Comparison of ENCODE assay signal across 8 mouse cellular contexts in the genomic region with DNA sequence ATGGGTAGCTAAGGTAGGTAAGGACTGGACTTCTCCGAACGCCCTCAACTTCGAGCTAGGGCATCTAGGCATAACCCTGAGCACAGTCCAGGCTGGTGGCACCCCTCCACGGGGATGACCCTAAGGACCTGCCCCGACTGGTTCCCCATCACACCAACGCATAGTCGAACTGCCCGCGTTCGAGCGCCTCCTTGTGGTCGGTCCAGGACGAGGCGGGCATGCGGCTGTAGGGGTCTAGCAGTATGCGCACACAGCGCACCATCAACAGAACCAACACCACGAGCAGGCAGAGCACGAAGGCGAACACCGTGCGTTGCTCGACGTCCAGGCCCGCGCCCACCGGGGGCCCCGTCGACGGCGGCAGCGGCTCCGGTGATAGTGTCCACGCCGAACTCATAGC. TPM values are rescaled to one million over a fixed set of nuclear protein-coding genes. Genes with fewer than 3 reads are reported as not detected.
DNase-seq lines count a peak whose midpoint lies in the region; ATAC-seq and TF ChIP-seq lines count a peak whose summit lies in the region.

No protein-coding gene starts in this region.

- peak; percentile 86 for DNase-seq in layer of hippocampus, adult 11-12 months (ENCODE audit: low spot score)
- DNase-seq in layer of hippocampus, adult 9-10 months (ENCODE audit: low spot score): no peak
- peak; percentile 90 for DNase-seq in embryo, embryonic 10.5 days (ENCODE audit: low spot score)
- DNase-seq in gastrocnemius, postnatal 25 days: peak; percentile 33
- DNase-seq in limb, embryonic 14.5 days (ENCODE audit: low spot score): peak; percentile 68
- peak; percentile 58 to 75 for DNase-seq in spleen, adult 18-20 months

- H3K4me1 ChIP-seq in intestine, postnatal 0 days (replicated peaks; ENCODE audit: control insufficient read depth, insufficient read depth, low read length): no peaks in the 10 kb centered on the region
- peaks cover 21% of the 10 kb centered on the region for H3K4me1 ChIP-seq in limb, embryonic 14.5 days (ENCODE audit: control insufficient read depth, insufficient read depth, low read length)
- H3K4me1 ChIP-seq in midbrain, embryonic 15.5 days: peaks cover 48% of the 10 kb centered on the region

- WGBS in intestine, postnatal 0 days: 3% methylated on average over 35 of the region's 35 CpGs
- WGBS in limb, embryonic 14.5 days: 4% methylated on average over 24 of the region's 35 CpGs
- 2% methylated on average over 35 of the region's 35 CpGs for WGBS in midbrain, embryonic 15.5 days

- no peak overlapping the region for H3K27ac ChIP-seq in intestine, postnatal 0 days (ENCODE audit: low read depth, low read length)
- peak overlapping the region; percentile 77 for H3K27ac ChIP-seq in limb, embryonic 14.5 days (replicated peaks; ENCODE audit: low read depth, low read length)
- peak overlapping the region; percentile 94 for H3K27ac ChIP-seq in midbrain, embryonic 15.5 days

- peak; percentile 95 for TF ChIP-seq CTCF in intestine, postnatal 0 days (IDR thresholded peaks at IDR 0.05; ENCODE audit: low read depth)

- H3K36me3 ChIP-seq in intestine, postnatal 0 days (ENCODE audit: control insufficient read depth, insufficient read depth): peaks cover 51% of the 10 kb centered on the region
- H3K36me3 ChIP-seq in limb, embryonic 14.5 days (ENCODE audit: control insufficient read depth, insufficient read depth, low read length): peaks cover 61% of the 10 kb centered on the region
- H3K36me3 ChIP-seq in midbrain, embryonic 15.5 days (replicated peaks): peaks cover 29% of the 10 kb centered on the region

- ATAC-seq in intestine, postnatal 0 days: peak; percentile 44
- peak; percentile 58 for ATAC-seq in limb, embryonic 14.5 days (ENCODE audit: low FRiP score, low read depth)
- ATAC-seq in midbrain, embryonic 15.5 days (replicated peaks): peak; percentile 69

- TF ChIP-seq POLR2A in limb, embryonic 14.5 days (IDR thresholded peaks at IDR 0.05; ENCODE audit: borderline replicate concordance, extremely low read depth, insufficient read depth, insufficient read length): no peak

- H3K4me3 ChIP-seq in intestine, postnatal 0 days (ENCODE audit: low read depth, low read length): peak overlapping the region; percentile 63
- H3K4me3 ChIP-seq in limb, embryonic 14.5 days (replicated peaks; ENCODE audit: low read length): peak overlapping the region; percentile 84
- peak overlapping the region; percentile 72 for H3K4me3 ChIP-seq in midbrain, embryonic 15.5 days

- H3K4me2 ChIP-seq in intestine, postnatal 0 days (replicated peaks; ENCODE audit: low read depth): peak overlapping the region; percentile 98
- H3K4me2 ChIP-seq in limb, embryonic 14.5 days (replicated peaks; ENCODE audit: low read depth, low read length, severe bottlenecking): peak overlapping the region; percentile 69
- H3K4me2 ChIP-seq in midbrain, embryonic 15.5 days: peak overlapping the region; percentile 58

- H3K27me3 ChIP-seq in intestine, postnatal 0 days (replicated peaks; ENCODE audit: control insufficient read depth, insufficient read depth, low read length): no peaks in the 10 kb centered on the region
- H3K27me3 ChIP-seq in limb, embryonic 14.5 days (ENCODE audit: control insufficient read depth, insufficient read depth, low read length): no peaks in the 10 kb centered on the region
- no peaks in the 10 kb centered on the region for H3K27me3 ChIP-seq in midbrain, embryonic 15.5 days (replicated peaks)

- peak overlapping the region; percentile 34 for H3K9ac ChIP-seq in intestine, postnatal 0 days (ENCODE audit: low read depth, low read length)
- peak overlapping the region; percentile 78 for H3K9ac ChIP-seq in limb, embryonic 14.5 days (ENCODE audit: low read depth, low read length, severe bottlenecking)
- H3K9ac ChIP-seq in midbrain, embryonic 15.5 days: peak overlapping the region; percentile 83

- no peaks in the 10 kb centered on the region for H3K9me3 ChIP-seq in intestine, postnatal 0 days (ENCODE audit: control insufficient read depth)
- H3K9me3 ChIP-seq in limb, embryonic 14.5 days (ENCODE audit: control insufficient read depth, low read length): no peaks in the 10 kb centered on the region
- no peaks in the 10 kb centered on the region for H3K9me3 ChIP-seq in midbrain, embryonic 15.5 days

RNA-seq across cellular contexts. Expression of gene Ctxn1, which starts 0.8 kb away (rescaled TPM):
- under 1 TPM; 0.61 to 0.96 TPM for total RNA-seq in gastrocnemius, postnatal 25 days (2021)
- polyA plus RNA-seq in intestine, postnatal 0 days (2015; fragmentation: Nextera tagmentation; extraction: Ambion mirVana): 27.4 and 29.4 TPM in 2 replicates
- polyA plus RNA-seq in limb, embryonic 14.5 days (2012; rRNA removed): 102 and 151 TPM in 2 replicates
- 54.9 and 62.4 TPM in 2 replicates for polyA plus RNA-seq in limb, embryonic 14.5 days (2014; fragmentation: Nextera tagmentation; extraction: Ambion mirVana)
- polyA plus RNA-seq in midbrain, embryonic 15.5 days (2015; fragmentation: Nextera tagmentation; extraction: Ambion mirVana): 278 and 306 TPM in 2 replicates

RNA-seq across cellular contexts. Expression of gene Snapc2, which starts 5.4 kb away (rescaled TPM):
- 1 to 10 TPM; 8.4 to 9.5 TPM for total RNA-seq in gastrocnemius, postnatal 25 days (2021)
- polyA plus RNA-seq in intestine, postnatal 0 days (2015; fragmentation: Nextera tagmentation; extraction: Ambion mirVana): 21.5 and 22.2 TPM in 2 replicates
- polyA plus RNA-seq in limb, embryonic 14.5 days (2012; rRNA removed): 52.6 and 61.4 TPM in 2 replicates
- polyA plus RNA-seq in limb, embryonic 14.5 days (2014; fragmentation: Nextera tagmentation; extraction: Ambion mirVana): 50.6 and 55.8 TPM in 2 replicates
- polyA plus RNA-seq in midbrain, embryonic 15.5 days (2015; fragmentation: Nextera tagmentation; extraction: Ambion mirVana): 70.6 and 76.4 TPM in 2 replicates

RNA-seq across cellular contexts. Expression of gene Tgfbr3l, which starts 10.2 kb away (rescaled TPM):
- total RNA-seq in gastrocnemius, postnatal 25 days (2021): 1 to 10 TPM; 1.5 to 1.8 TPM
- polyA plus RNA-seq in intestine, postnatal 0 days (2015; fragmentation: Nextera tagmentation; extraction: Ambion mirVana): 0.87 and 2.1 TPM in 2 replicates
- 63.0 and 98.7 TPM in 2 replicates for polyA plus RNA-seq in limb, embryonic 14.5 days (2012; rRNA removed)
- 4.6 and 5.3 TPM in 2 replicates for polyA plus RNA-seq in limb, embryonic 14.5 days (2014; fragmentation: Nextera tagmentation; extraction: Ambion mirVana)
- 5.2 and 6.6 TPM in 2 replicates for polyA plus RNA-seq in midbrain, embryonic 15.5 days (2015; fragmentation: Nextera tagmentation; extraction: Ambion mirVana)

RNA-seq across cellular contexts. Expression of gene Timm44, which starts 17.5 kb away (rescaled TPM):
- total RNA-seq in gastrocnemius, postnatal 25 days (2021): 10 to 100 TPM; 76.2 to 77.4 TPM
- 33.7 and 35.5 TPM in 2 replicates for polyA plus RNA-seq in intestine, postnatal 0 days (2015; fragmentation: Nextera tagmentation; extraction: Ambion mirVana)
- polyA plus RNA-seq in limb, embryonic 14.5 days (2012; rRNA removed): 100 and 103 TPM in 2 replicates
- polyA plus RNA-seq in limb, embryonic 14.5 days (2014; fragmentation: Nextera tagmentation; extraction: Ambion mirVana): 69.1 and 75.8 TPM in 2 replicates
- polyA plus RNA-seq in midbrain, embryonic 15.5 days (2015; fragmentation: Nextera tagmentation; extraction: Ambion mirVana): 46.7 and 48.2 TPM in 2 replicates

RNA-seq across cellular contexts. Expression of gene Gm49320, which starts 19.6 kb away (rescaled TPM):
- total RNA-seq in gastrocnemius, postnatal 25 days (2021): under 1 TPM in 1 of 2 experiments, not detected in 1; 0.16 TPM
- polyA plus RNA-seq in intestine, postnatal 0 days (2015; fragmentation: Nextera tagmentation; extraction: Ambion mirVana): 0.20 and 0.74 TPM in 2 replicates
- polyA plus RNA-seq in limb, embryonic 14.5 days (2012; rRNA removed): 8.5 and 10.2 TPM in 2 replicates
- 1.2 and 1.3 TPM in 2 replicates for polyA plus RNA-seq in limb, embryonic 14.5 days (2014; fragmentation: Nextera tagmentation; extraction: Ambion mirVana)
- 1.0 and 1.8 TPM in 2 replicates for polyA plus RNA-seq in midbrain, embryonic 15.5 days (2015; fragmentation: Nextera tagmentation; extraction: Ambion mirVana)
